Mouse (Mus musculus) retina, postnatal 1 day (tissue): ENCODE results near the gene Adamtsl1.
A peak's percentile ranks its signal among the peaks of the same experiment; 100 is the strongest.

Experiments
- DNase-seq: peaks from one replicate; pipeline ENCODE4 v3.0.0-alpha.2; 2012

Gene Adamtsl1

GRCm38 (mm10) chr4:85513792-85514191 lies at the start of gene Adamtsl1:
Gene Adamtsl1 (plus strand): TSS chr4:85514172.
- DNase-seq = no peak

DNA sequence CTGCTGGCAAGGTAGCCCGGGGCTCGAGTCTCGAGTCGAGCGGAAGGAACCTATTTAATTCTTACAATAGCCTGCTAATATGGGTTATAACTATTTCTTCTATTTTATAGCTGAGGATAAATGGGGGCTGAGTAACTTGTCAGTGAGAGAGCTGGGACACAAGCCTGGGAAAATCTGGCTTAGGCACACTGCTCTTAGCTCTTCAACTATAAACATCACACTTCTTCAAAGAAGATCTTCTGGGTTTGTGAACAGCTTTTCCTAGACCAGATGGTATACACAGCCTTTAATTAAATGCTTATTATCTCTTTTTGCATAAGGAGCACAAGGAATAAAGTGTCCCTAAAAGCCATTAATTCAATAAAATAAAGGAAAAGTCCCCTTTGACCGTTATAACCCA lies 30.4 kb upstream of the Adamtsl1 start:
- no peak for DNase-seq

- no peak for DNase-seq
Measured at GRCm38 (mm10) chr4:85486316-85486946, 27.5 kb upstream of the Adamtsl1 start.

DNA sequence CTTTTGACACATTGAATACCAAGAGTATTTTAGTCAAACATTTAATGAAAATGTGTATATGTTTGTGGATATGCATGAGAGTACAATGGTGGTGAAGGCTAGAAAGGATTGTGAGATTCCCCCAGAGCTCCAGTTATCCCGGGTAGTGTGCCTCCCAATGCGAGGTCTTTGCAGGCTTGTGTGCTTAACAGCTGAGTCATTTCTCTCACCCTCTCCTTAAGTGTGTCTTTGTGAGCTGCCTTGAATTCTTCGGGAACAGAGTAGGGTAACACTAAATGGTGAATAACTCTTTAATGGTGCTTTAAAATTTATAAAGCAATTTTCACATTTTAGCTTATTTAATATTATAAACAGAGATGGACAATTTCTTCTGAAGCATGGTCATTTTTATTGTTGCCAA lies 8.3 kb upstream of the Adamtsl1 start:
- no peak for DNase-seq

- DNase-seq = no peak
Measured at GRCm38 (mm10) chr4:85506976-85507375, 7.0 kb upstream of the Adamtsl1 start.

GRCm38 (mm10) chr4:85507491-85507890 lies 6.5 kb upstream of the Adamtsl1 start:
- no peak for DNase-seq

GRCm38 (mm10) chr4:85513288-85513687 lies 684 bp upstream of the Adamtsl1 start:
- DNase-seq = peak; percentile 21

DNA sequence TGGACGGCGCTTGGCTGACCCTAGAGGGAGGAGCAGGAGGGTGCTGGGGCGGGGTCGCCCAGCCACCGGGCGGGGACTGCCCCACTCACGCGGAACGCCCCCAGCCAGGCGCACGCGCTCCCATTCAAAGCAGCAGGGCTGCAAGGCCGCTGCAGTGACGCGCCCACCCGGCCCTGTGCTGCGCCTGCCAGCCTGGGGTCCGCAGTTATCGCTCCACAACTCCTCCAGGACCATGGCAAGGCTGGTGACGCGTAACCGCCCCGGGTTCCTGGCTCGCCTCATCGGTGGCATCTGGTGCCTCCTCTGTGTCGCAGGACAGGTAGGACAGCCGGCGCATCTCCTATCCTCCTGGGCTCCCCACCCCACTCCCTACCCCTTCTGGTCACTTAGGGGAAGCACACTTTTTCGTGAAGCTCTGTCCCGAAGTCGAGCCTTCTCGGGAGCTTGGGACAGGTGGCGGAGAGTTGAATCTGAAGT lies 271 bp downstream of the Adamtsl1 start:
- peak; percentile 82 for DNase-seq

DNA sequence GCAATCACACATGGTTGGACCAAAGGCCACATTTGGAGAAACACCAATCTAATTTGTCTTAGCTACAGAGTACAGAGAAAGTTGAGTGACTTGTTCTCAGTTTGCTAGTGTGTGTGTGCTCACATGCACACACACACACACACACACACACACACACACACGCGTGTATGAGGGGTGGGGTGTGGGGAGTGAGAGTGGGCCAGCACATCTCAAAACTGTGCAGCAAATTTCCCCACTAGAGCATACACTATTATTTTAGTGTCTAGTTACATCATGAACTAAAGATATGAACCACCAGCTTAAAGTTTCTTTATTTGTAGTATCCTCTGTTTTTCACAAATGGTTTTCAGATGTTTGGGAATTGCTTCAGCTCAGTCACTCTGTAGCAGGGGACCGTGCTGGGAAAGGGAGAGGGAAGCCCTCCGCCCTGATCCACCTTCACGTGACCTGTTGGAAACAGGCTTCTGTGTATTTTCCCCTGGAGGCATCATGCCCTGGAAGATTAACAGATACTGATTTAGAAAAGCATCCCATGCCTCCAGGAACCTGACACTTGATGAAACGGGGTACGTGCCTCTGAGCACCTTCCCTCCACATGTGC lies 13.1 kb downstream of the Adamtsl1 start:
- DNase-seq = peak; percentile 22

DNA sequence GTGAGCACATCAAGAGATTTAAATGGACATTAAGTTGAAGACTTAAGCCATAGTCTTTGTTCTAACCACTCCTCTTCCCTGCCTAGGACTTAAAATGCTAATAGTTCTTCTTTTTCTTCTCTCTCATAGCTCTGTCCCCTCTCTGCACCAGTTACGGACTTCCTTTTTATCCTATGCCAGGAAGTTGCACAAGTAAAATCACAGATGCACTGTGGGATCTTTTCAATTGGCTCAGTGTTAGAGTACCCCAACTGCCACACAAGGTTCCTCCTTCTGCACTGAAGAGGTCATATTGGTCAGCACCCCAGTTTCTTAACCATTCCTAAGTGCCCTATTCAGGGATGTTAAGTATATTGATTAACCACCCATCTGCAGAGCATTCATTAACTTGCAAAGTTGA lies 15.9 kb downstream of the Adamtsl1 start:
- DNase-seq = no peak

DNA sequence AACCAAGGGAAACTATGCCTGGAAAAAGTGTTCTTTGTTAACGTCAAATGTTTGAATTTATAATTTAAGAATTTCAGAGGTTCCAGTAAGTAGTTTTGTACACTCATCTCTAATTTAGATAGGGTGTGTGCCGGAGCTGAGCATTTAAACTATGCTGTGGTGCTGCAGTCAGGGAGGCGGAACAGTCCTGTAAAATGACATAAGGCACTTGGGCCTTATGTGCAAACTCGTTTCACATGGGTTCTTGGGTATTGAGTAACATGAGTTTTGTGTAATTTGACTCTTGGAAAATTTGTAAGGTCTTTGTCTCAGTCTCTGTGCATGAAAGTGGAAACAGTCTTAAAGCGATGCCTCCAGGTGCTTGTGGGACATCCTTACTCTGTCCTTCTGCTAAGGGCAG lies 25.7 kb downstream of the Adamtsl1 start:
- DNase-seq = no peak

- no peak for DNase-seq
Measured at GRCm38 (mm10) chr4:85543221-85543620, 29.2 kb downstream of the Adamtsl1 start.

DNA sequence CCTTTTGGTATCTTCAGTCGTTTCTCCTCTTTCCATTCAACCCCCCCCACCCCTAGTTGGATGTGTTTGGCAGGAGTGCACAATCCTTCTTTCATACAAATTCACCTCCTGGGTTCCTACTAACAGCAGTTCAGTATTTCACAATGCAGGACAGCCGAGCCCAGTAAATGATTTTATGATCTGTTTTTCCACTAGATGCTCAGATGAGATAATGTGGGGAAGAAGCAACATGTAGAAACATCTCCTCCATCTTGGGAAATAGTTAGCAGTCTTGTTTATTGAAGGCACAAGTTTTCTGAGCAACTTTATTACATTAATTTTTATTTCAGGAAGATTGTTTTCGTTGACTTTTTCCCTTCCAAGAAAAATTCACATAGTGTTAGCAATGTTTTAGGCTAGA lies 40.7 kb downstream of the Adamtsl1 start:
- DNase-seq = no peak

DNA sequence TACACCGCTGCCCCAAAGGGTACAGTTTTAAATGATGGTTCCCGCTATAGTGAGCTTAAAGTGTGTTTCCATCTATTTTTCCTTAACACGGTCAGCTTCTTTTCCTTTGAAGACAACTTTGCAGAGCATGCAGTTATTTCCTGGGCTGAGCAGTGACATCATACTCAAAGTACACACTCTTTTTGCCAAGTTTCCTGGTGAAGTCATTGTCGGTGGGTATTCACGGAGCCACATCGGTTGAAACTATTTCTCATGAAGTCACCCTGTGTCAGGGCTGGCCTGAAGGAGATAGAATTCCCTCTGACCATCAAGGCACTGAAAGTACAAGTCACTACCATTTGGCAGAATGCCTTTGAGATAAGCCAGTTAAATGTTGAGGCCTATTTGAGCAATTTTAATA lies 45.8 kb downstream of the Adamtsl1 start:
- no peak for DNase-seq

DNA sequence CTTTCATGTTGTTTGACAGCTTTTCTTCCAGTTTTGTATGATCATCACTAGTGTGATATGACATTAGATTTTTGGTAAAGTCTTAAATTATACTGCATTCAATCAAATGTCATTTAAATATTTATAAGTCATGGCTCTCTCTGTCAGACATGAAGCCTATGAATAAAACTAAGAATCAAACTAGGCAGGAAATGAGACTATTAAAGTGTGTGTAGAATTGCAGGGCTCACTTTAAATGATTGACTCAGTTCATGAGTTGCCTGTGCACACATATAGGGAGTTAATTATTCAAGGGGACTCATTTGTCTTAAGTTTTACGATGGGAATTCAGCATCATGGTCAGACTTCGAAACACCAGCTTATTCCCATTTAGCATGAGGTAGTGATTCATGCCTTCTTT lies 71.5 kb downstream of the Adamtsl1 start:
- DNase-seq = no peak

GRCm38 (mm10) chr4:85588928-85589327 lies 75.0 kb downstream of the Adamtsl1 start:
- DNase-seq = no peak

DNA sequence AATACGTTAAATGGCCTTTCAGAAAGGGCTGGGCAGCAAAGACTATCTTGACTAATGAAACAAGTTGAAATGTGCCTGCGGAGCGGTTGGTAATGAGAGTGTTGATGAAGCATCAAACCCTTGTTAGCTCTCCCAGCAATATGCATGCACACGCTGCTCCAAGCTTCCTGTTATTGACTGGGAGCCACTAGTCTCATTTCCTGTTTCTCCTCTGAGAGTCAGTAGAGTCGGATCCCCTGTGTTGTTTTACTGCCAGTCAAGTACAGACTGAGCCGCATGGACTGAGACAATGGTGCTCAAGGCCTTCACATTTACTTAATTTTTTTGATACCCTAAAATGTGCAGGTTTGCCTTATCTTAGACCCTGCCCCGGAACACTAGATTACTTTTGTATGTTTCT lies 77.1 kb downstream of the Adamtsl1 start:
- DNase-seq = peak; percentile 6

DNA sequence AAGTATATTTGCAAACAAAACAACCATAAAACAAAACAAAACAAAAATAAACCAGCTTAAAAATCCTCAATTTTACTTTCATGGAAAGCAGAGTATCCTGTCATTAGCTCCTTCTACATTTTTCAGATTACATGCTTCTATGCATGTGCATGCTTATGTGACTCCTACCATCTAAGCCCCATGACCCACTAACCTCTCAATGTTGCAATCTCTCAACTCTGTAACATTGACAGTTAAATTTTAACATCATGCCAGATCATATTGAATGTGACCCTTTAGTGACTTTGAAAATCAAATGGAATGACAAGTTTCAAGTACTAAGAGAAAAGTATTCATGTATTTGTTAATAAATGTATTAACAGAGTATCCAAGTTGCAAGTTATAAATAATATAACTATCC lies 80.2 kb downstream of the Adamtsl1 start:
- DNase-seq = no peak

GRCm38 (mm10) chr4:85613331-85613730 lies 99.4 kb downstream of the Adamtsl1 start:
- no peak for DNase-seq

GRCm38 (mm10) chr4:85618746-85619145 lies 104.8 kb downstream of the Adamtsl1 start:
- DNase-seq = no peak

GRCm38 (mm10) chr4:85619261-85619660 lies 105.3 kb downstream of the Adamtsl1 start:
- no peak for DNase-seq

- DNase-seq = no peak
Measured at GRCm38 (mm10) chr4:85629381-85629780, 115.4 kb downstream of the Adamtsl1 start.

GRCm38 (mm10) chr4:85669271-85669670 lies 155.3 kb downstream of the Adamtsl1 start:
- DNase-seq = no peak

DNA sequence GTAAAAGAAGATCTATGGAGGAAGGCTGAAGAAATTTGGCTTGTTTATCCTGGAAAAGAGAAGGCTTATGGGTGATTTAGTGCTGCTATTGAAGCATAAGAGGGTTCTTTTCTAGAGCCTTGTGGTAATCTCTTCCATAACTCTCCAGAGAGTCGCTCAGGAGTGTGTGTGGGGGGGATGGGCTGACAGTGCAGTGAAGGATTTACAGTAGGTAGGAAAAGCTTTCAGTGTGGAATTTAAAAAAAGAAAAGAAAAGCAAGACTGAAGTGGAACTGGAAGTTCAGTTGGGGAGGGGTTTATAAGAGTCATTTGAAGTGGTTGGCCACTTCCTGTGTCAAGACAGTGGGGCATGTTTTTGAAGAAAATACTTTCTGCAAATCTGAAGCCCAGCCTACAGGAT lies 155.8 kb downstream of the Adamtsl1 start:
- DNase-seq = no peak

- DNase-seq = no peak
Measured at GRCm38 (mm10) chr4:85672290-85672689, 158.3 kb downstream of the Adamtsl1 start.
